Mouse (Mus musculus) stomach, embryonic 14.5 days (tissue): ENCODE data around the gene Ubr7. TPM values are rescaled to one million over a fixed set of nuclear protein-coding genes. Genes with fewer than 3 reads are reported as not detected.

Experiments used
- ATAC-seq: fragments of 200-750 bp; cut with Nextera tagmentation; 2 replicates; pipeline ENCODE4 v1.8.0; 2017; ENCODE audit warnings: low read depth, moderate TSS enrichment; ENCODE audit not compliant: insufficient number of reproducible peaks, insufficient read depth, low FRiP score
- H3K27ac ChIP-seq: fragments of 300-500 bp; sonication (generic); 2 replicates; pipeline ENCODE4 v1.5.1; 2014; ENCODE audit warnings: mild to moderate bottlenecking, low read length, moderate library complexity, mixed read lengths
- H3K27me3 ChIP-seq: fragments of 300-500 bp; sonication (generic); 2 replicates; pipeline ENCODE4 v1.6.1; 2014; ENCODE audit warnings: low read length, control low read depth, mixed read lengths; ENCODE audit not compliant: control insufficient read depth, insufficient read depth
- H3K36me3 ChIP-seq: fragments of 300-500 bp; sonication (generic); 2 replicates; pipeline ENCODE4 v1.6.1; 2014; ENCODE audit warnings: mild to moderate bottlenecking, control low read depth, low read length, moderate library complexity, mixed read lengths; ENCODE audit not compliant: control insufficient read depth, insufficient read depth
- H3K4me1 ChIP-seq: fragments of 300-500 bp; sonication (generic); 2 replicates; pipeline ENCODE4 v1.6.1; 2014; ENCODE audit warnings: low read length, control low read depth, mixed read lengths; ENCODE audit not compliant: control insufficient read depth, insufficient read depth
- H3K4me2 ChIP-seq: fragments of 300-500 bp; sonication (generic); replicated peaks from 2 replicates; pipeline ENCODE4 v1.6.1; 2014; ENCODE audit warnings: low read depth, low read length, control low read depth
- H3K4me3 ChIP-seq: fragments of 300-500 bp; sonication (generic); 2 replicates; pipeline ENCODE4 v1.5.1; 2014; ENCODE audit warnings: low read depth, low read length, control low read depth
- H3K9ac ChIP-seq: fragments of 300-500 bp; sonication (generic); replicated peaks from 2 replicates; pipeline ENCODE4 v1.6.1; 2014; ENCODE audit warnings: low read depth, mild to moderate bottlenecking, control low read depth, low read length, moderate library complexity, mixed read lengths
- H3K9me3 ChIP-seq: fragments of 300-500 bp; sonication (generic); 2 replicates; pipeline ENCODE4 v1.6.1; 2016; ENCODE audit warnings: low read depth, low read length, control low read depth; ENCODE audit not compliant: control insufficient read depth
- WGBS: fragments of 180-500 bp; shearing (Covaris S2); extraction: QIAGEN DNeasy Blood & Tissue Kit; methylation state at CpG from one replicate; pipeline ENCODE4 v1.1.7; 2014; 5-methylcytosine and 5-hydroxymethylcytosine counted together
- polyA plus RNA-seq: library from polyadenylated mRNA; unstranded; fragments of >200 nt; fragmentation: Nextera tagmentation; extraction: Ambion mirVana; gene quantifications from 2 replicates; pipeline ENCODE4 v1.2.1, GENCODE M21; 2014

Gene Ubr7
- polyA plus RNA-seq, 1 experiment from 2014 or later: 45.9 TPM

DNA sequence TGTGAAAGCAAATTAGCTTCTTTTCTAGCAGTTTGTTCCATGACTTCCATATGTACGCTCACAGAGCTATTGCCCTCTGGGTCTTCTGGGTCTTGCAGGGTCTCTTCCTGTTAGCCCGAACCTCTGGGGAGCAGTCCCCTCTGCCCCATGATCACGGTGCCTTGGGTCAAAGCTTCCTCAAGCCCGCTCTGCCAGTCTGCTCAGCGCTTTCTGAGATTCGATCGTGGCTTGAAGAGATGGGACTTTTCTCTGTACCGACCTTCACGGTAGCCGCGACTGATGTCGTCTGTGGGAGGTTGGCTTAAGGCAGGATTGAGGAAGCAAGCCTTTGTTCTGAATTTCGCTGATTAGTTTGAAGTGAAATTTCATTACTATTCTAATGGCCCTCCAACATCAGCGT lies 18.3 kb downstream of the Ubr7 start:
- Histone ChIP-seq H3K4me2 (no peak overlapping the region), H3K4me3 (no peak overlapping the region), H3K9ac (no peak overlapping the region), H3K27me3 (no peaks in the 10 kb centered on the region), H3K9me3 (no peaks in the 10 kb centered on the region), H3K4me1 (no peaks in the 10 kb centered on the region), H3K27ac (no peak overlapping the region), H3K36me3 (peaks cover 47% of the 10 kb centered on the region)
- 95% methylated on average over 14 of the region's 14 CpGs for WGBS
- ATAC-seq: no peak

DNA sequence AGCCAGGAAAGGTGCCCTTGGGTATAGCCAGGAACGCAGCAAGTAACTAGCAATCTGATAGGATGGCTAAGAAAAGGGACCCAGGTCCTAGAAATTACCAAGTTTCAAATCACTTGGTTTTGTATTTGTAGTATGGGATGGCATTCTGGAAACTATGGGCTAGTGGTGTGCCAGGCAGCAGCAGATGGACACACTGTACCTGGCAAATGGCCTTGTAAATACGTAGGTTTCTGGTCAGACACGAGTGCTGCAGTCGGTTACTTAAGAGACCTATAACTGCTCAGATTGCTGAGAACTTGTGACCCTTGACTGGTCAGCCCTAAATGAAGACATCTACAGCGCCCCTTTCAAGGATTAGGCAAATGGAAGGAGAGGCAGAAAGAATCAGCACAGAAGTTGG lies 20.4 kb downstream of the Ubr7 start:
- Histone ChIP-seq H3K4me2 (no peak overlapping the region), H3K36me3 (peaks cover 36% of the 10 kb centered on the region; the same call in 1 of the 2 replicates), H3K27ac (no peak overlapping the region)

DNA sequence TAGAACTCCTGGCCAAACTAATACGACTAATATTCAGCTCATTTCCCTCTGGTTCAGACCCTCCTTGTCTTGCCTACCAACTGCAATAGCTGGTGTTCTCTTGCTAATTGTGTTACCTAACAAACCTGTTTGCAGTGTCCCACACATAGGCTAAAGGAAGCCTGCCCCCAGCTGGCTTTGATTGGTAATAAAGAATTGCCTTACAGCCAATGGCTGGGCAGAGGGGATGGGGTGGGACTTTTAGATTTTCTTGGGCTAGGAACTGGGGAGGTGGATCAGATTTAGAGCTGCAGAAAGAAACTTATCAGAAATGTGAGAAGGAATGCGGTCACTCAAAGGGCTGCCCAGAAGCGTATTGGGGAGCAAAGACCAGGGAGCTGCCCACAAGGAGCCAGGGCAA lies 21.7 kb downstream of the Ubr7 start:
- WGBS: 46% methylated on average over 3 of the region's 3 CpGs
- H3K4me1 ChIP-seq: no peaks in the 10 kb centered on the region
- no peak overlapping the region for H3K4me3 ChIP-seq
- no peaks in the 10 kb centered on the region for H3K9me3 ChIP-seq
- no peak overlapping the region for H3K9ac ChIP-seq
- peaks cover 32% of the 10 kb centered on the region; the same call in 1 of the 2 replicates for H3K36me3 ChIP-seq
- peak; percentile 81 for ATAC-seq
- H3K27me3 ChIP-seq: no peaks in the 10 kb centered on the region
- H3K27ac ChIP-seq: no peak overlapping the region
- no peak overlapping the region for H3K4me2 ChIP-seq

More for the DNA sequence above, 20.4 kb downstream of the Ubr7 start:
- ATAC-seq: no peak
- Histone ChIP-seq H3K4me3 (no peak overlapping the region), H3K4me1 (no peaks in the 10 kb centered on the region), H3K9me3 (no peaks in the 10 kb centered on the region), H3K27me3 (no peaks in the 10 kb centered on the region), H3K9ac (no peak overlapping the region)
- WGBS: 84% methylated on average over 5 of the region's 5 CpGs

DNA sequence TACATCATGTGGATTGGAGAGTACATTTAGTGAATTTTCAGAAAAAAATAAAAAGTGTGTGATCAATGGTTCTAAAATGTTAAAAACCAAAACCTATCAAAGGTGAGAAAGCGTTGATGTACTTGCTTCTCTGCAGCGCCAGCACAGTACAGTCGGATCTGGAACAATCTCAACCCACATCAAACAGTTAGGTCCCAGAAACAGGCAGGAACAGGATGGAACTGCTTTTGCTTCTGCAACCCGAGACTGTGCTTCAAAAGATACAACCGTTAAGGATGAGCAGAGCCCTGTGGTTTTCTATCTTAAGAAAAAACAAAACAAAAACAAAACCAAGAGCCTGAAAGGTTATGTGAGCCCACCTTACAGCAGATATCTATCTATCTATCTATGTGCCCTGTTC lies 25.1 kb downstream of the Ubr7 start:
- no peak for ATAC-seq
- H3K36me3 ChIP-seq: peaks cover 31% of the 10 kb centered on the region

DNA sequence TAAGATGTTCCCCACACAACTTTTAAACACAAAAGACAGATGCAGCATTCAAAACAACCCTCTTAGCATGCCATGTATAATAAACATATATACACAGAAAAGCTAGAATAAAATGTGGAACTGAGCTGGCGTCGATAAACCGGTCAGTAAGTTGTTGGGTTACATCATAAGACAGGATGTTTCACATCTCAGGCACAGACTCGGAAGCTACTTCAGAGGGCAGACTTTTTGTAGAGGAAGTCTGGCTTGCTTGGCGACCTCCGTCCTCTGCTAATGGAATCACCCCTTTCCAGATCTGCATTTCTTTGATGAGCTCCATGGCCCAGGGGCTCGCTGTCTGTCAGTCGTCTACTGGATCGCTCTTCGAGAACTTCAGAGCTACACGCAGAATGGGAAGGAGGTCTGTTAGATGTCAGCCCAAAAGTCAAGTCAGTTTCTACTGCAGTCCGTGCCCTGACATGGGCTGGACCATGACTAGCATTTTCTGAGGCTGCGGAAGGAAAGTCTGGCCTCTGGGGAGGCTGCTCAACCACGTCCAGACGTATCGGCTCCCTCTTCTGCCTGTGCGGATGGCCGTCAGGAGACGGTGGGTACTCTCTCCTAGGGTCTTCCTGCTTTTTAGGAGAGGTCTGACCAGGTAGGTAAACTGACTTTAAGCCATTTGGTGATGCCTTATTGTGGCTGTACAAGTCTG lies 27.3 kb downstream of the Ubr7 start:
- Histone ChIP-seq H3K27ac (no peak overlapping the region), H3K4me1 (no peaks in the 10 kb centered on the region), H3K9ac (no peak overlapping the region), H3K4me2 (no peak overlapping the region), H3K27me3 (no peaks in the 10 kb centered on the region), H3K36me3 (peaks cover 45% of the 10 kb centered on the region), H3K9me3 (no peaks in the 10 kb centered on the region), H3K4me3 (no peak overlapping the region)
- 80% methylated on average over 19 of the region's 19 CpGs for WGBS
- no peak for ATAC-seq

More for the DNA sequence above, 25.1 kb downstream of the Ubr7 start:
- no peaks in the 10 kb centered on the region for H3K27me3 ChIP-seq
- no peak overlapping the region for H3K4me3 ChIP-seq
- no peaks in the 10 kb centered on the region for H3K4me1 ChIP-seq
- H3K9ac ChIP-seq: no peak overlapping the region
- no peaks in the 10 kb centered on the region for H3K9me3 ChIP-seq
- no peak overlapping the region for H3K4me2 ChIP-seq
- WGBS: 89% methylated on average over 5 of the region's 5 CpGs
- no peak overlapping the region for H3K27ac ChIP-seq

DNA sequence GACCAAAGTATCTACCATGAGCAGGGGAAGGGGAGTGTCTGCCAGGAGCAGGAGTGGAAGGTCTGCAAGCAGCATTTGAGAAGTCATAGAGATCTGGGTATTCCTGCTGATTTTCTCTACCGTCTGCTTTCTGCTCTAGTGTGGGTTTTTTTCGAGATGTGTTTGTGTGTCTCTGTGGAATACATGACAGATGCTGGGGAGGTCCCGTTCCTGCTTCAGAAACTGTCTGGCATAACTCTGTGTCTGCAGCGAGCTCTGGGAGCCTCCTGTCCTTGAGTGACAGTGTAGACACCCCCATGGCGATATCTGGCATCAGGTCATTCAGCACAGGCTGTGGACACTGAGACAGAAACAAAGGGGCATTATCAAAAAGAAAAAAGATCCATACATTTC lies 27.8 kb downstream of the Ubr7 start:
- no peaks in the 10 kb centered on the region for H3K9me3 ChIP-seq
- H3K4me2 ChIP-seq: no peak overlapping the region
- H3K4me3 ChIP-seq: no peak overlapping the region
- WGBS: 84% methylated on average over 5 of the region's 5 CpGs
- H3K27me3 ChIP-seq: no peaks in the 10 kb centered on the region
- H3K9ac ChIP-seq: no peak overlapping the region
- H3K36me3 ChIP-seq: peaks cover 50% of the 10 kb centered on the region
- no peak overlapping the region for H3K27ac ChIP-seq
- H3K4me1 ChIP-seq: no peaks in the 10 kb centered on the region
- no peak for ATAC-seq

DNA sequence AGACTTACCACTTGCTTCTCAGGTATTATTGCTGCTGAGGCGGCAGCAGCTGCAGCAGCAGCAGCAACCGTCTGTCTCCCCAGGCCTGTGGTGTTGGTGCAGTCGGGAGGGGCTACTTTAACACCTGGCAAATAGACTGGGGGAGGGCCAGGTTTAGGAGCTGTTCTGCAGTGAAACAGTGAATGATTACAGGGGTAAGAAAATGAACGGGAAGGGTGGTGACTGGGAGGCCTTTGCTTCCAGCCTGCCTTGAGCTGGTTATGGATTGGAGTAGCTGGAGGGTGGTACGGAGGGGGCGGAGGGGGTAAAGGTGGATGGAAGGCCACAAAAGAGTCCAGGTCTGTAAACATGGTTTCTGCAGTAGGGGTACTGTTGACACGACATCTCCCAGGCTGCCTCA lies 30.2 kb downstream of the Ubr7 start:
- 65% methylated on average over 7 of the region's 7 CpGs for WGBS
- Histone ChIP-seq H3K9ac (no peak overlapping the region), H3K36me3 (peaks cover 66% of the 10 kb centered on the region), H3K9me3 (no peaks in the 10 kb centered on the region), H3K4me2 (no peak overlapping the region), H3K27ac (no peak overlapping the region), H3K27me3 (no peaks in the 10 kb centered on the region), H3K4me1 (no peaks in the 10 kb centered on the region), H3K4me3 (no peak overlapping the region)
- no peak for ATAC-seq

DNA sequence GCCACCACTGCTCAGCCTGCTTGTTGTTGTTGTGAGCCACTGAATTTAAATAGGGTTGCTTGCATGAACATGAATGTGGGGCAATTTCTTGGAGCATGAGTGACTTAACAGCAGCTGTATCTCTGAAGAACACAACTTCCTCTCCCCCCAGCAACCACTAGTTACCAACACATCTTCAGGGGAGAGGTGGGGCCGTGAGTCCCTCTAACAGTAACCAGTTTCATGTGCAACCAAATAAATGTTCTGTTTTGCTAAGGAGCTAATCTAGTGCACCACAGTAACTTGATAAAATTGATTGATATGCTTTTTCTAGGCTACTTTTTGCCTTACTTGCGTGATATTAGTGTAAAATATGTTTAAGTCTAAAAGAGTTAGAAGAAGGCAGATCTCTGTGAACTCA lies 41.8 kb downstream of the Ubr7 start:
- H3K9ac ChIP-seq: no peak overlapping the region
- H3K4me3 ChIP-seq: no peak overlapping the region
- H3K36me3 ChIP-seq: peaks cover 4% of the 10 kb centered on the region
- no peaks in the 10 kb centered on the region for H3K27me3 ChIP-seq
- no peak overlapping the region for H3K4me2 ChIP-seq
- 94% methylated on average over 2 of the region's 2 CpGs for WGBS
- no peak overlapping the region for H3K27ac ChIP-seq
- no peaks in the 10 kb centered on the region for H3K9me3 ChIP-seq
- ATAC-seq: no peak
- no peaks in the 10 kb centered on the region for H3K4me1 ChIP-seq

DNA sequence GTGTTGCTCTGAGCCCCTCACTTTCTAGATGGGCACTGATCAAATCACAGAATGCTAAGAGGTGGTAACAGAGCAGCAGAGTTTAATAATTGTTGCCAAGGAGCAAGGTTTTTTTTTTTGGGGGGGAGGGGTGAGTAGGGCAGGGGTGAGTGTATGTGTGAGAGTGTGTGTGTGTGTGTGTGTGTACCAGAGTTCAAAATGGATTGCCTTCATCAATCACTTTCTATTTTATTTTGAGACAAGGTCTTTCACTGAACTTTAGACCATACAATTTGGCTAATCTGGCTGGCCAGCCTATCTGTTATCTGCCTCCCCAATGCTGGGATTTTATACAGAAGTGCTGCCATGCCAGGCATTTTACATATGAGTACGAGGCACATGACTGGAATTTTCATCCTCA lies 57.1 kb downstream of the Ubr7 start:
- no peak for ATAC-seq
- Histone ChIP-seq H3K9ac (no peak overlapping the region), H3K27me3 (no peaks in the 10 kb centered on the region), H3K4me1 (no peaks in the 10 kb centered on the region), H3K9me3 (no peaks in the 10 kb centered on the region), H3K4me3 (no peak overlapping the region), H3K4me2 (no peak overlapping the region), H3K36me3 (peaks cover 8% of the 10 kb centered on the region), H3K27ac (no peak overlapping the region)
- WGBS: 83% methylated on average over 1 of the region's 1 CpGs
